Mouse (Mus musculus): ENCODE data around the gene Srp54a. TPM values are rescaled to one million over a fixed set of nuclear protein-coding genes. Genes with fewer than 3 reads are reported as not detected.
A peak's percentile ranks its signal among the peaks of the same experiment; 100 is the strongest.
"Not testable (repeated sequence)": the region's sequence is repeated elsewhere in the genome, so short reads cannot be mapped to it uniquely, and the experiment has no call there.

Gene Srp54a
- total and polyA plus RNA-seq, 2 experiments from 2014 or later, result 50.7 to 142 TPM

- H3K36me3 ChIP-seq (replicated peaks; ENCODE audit: control insufficient read depth, insufficient read depth, low read length), result peaks cover 4% of the 10 kb centered on the region
- ATAC-seq (ENCODE audit: insufficient read depth, low read depth), result no peak
- H3K27me3 ChIP-seq (ENCODE audit: control insufficient read depth, insufficient read depth, low read length), result no peaks in the 10 kb centered on the region
- 76% methylated on average over 10 of the region's 10 CpGs for WGBS
- no peaks in the 10 kb centered on the region for H3K9me3 ChIP-seq (replicated peaks; ENCODE audit: control insufficient read depth, low read length)
- DNase-seq (ENCODE audit: low spot score), result no peak
- no peak for TF ChIP-seq EP300 (IDR thresholded peaks at IDR 0.05; ENCODE audit: low read depth)
- TF ChIP-seq CTCF (IDR thresholded peaks at IDR 0.05; ENCODE audit: low read depth), result no peak
- H3K4me2 ChIP-seq (ENCODE audit: low read depth, low read length), result no peak overlapping the region
- no peak overlapping the region for H3K27ac ChIP-seq (ENCODE audit: low read depth)
- H3K9ac ChIP-seq (replicated peaks; ENCODE audit: low read depth, low read length), result no peak overlapping the region
- H3K4me1 ChIP-seq (ENCODE audit: control insufficient read depth, insufficient read depth), result no peaks in the 10 kb centered on the region
- H3K4me3 ChIP-seq (ENCODE audit: low read depth, low read length), result no peak overlapping the region
Measured at GRCm38 (mm10) chr12:55061006-55061405, 19.1 kb upstream of the Srp54a start.

- no peaks in the 10 kb centered on the region for H3K9me3 ChIP-seq (replicated peaks; ENCODE audit: control insufficient read depth, low read length)
- peaks cover 4% of the 10 kb centered on the region for H3K36me3 ChIP-seq (replicated peaks; ENCODE audit: control insufficient read depth, insufficient read depth, low read length)
- no peaks in the 10 kb centered on the region for H3K27me3 ChIP-seq (ENCODE audit: control insufficient read depth, insufficient read depth, low read length)
- H3K27ac ChIP-seq (ENCODE audit: low read depth), result no peak overlapping the region
- DNase-seq (ENCODE audit: low spot score), result no peak
- no peak overlapping the region for H3K9ac ChIP-seq (replicated peaks; ENCODE audit: low read depth, low read length)
- 90% methylated on average over 1 of the region's 1 CpGs for WGBS
- no peak overlapping the region for H3K4me3 ChIP-seq (ENCODE audit: low read depth, low read length)
- H3K4me2 ChIP-seq (ENCODE audit: low read depth, low read length), result no peak overlapping the region
- TF ChIP-seq CTCF (IDR thresholded peaks at IDR 0.05; ENCODE audit: low read depth) (no peak), EP300 (IDR thresholded peaks at IDR 0.05; ENCODE audit: low read depth) (no peak)
- ATAC-seq (ENCODE audit: insufficient read depth, low read depth), result no peak
- no peaks in the 10 kb centered on the region for H3K4me1 ChIP-seq (ENCODE audit: control insufficient read depth, insufficient read depth)
Measured at GRCm38 (mm10) chr12:55062141-55062540, 17.9 kb upstream of the Srp54a start.

GRCm38 (mm10) chr12:55072495-55072894 lies 7.6 kb upstream of the Srp54a start:
- no peak overlapping the region for H3K4me3 ChIP-seq (ENCODE audit: low read depth, low read length)
- DNase-seq (ENCODE audit: low spot score) (no peak), ATAC-seq (ENCODE audit: insufficient read depth, low read depth) (no peak)
- H3K27ac ChIP-seq (ENCODE audit: low read depth), result no peak overlapping the region
- H3K4me2 ChIP-seq (ENCODE audit: low read depth, low read length), result no peak overlapping the region
- no peaks in the 10 kb centered on the region for H3K27me3 ChIP-seq (ENCODE audit: control insufficient read depth, insufficient read depth, low read length)
- H3K4me1 ChIP-seq (ENCODE audit: control insufficient read depth, insufficient read depth), result 0 out of 2 replicates have a peak, but pooled peaks cover 3% of the 10 kb centered on the region
- no peaks in the 10 kb centered on the region for H3K9me3 ChIP-seq (replicated peaks; ENCODE audit: control insufficient read depth, low read length)
- H3K9ac ChIP-seq (replicated peaks; ENCODE audit: low read depth, low read length), result no peak overlapping the region
- H3K36me3 ChIP-seq (replicated peaks; ENCODE audit: control insufficient read depth, insufficient read depth, low read length), result no peaks in the 10 kb centered on the region
- 64% methylated on average over 4 of the region's 4 CpGs for WGBS
- no peak for TF ChIP-seq EP300 (IDR thresholded peaks at IDR 0.05; ENCODE audit: low read depth)

- Histone ChIP-seq H3K9ac (replicated peaks; ENCODE audit: low read depth, low read length) (no peak overlapping the region), H3K36me3 (replicated peaks; ENCODE audit: control insufficient read depth, insufficient read depth, low read length) (no peaks in the 10 kb centered on the region), H3K27ac (ENCODE audit: low read depth) (no peak overlapping the region), H3K4me2 (ENCODE audit: low read depth, low read length) (no peak overlapping the region), H3K4me3 (ENCODE audit: low read depth, low read length) (no peak overlapping the region), H3K9me3 (replicated peaks; ENCODE audit: control insufficient read depth, low read length) (no peaks in the 10 kb centered on the region), H3K4me1 (ENCODE audit: control insufficient read depth, insufficient read depth) (0 out of 2 replicates have a peak, but pooled peaks cover 3% of the 10 kb centered on the region), H3K27me3 (ENCODE audit: control insufficient read depth, insufficient read depth, low read length) (no peaks in the 10 kb centered on the region)
- WGBS, result 51% methylated on average over 7 of the region's 7 CpGs
- TF ChIP-seq CTCF (IDR thresholded peaks at IDR 0.05; ENCODE audit: low read depth), result no peak
- TF ChIP-seq EP300 (IDR thresholded peaks at IDR 0.05; ENCODE audit: low read depth), result no peak
- DNase-seq (ENCODE audit: low spot score) (no peak), ATAC-seq (ENCODE audit: insufficient read depth, low read depth) (no peak)
Measured at GRCm38 (mm10) chr12:55073686-55074085, 6.4 kb upstream of the Srp54a start.

GRCm38 (mm10) chr12:55075296-55075695 lies 4.8 kb upstream of the Srp54a start:
- DNase-seq (ENCODE audit: low spot score) (no peak), ATAC-seq (ENCODE audit: insufficient read depth, low read depth) (no peak)
- no peaks in the 10 kb centered on the region for H3K27me3 ChIP-seq (ENCODE audit: control insufficient read depth, insufficient read depth, low read length)
- no peak overlapping the region for H3K9ac ChIP-seq (replicated peaks; ENCODE audit: low read depth, low read length)
- TF ChIP-seq EP300 (IDR thresholded peaks at IDR 0.05; ENCODE audit: low read depth), result no peak
- no peak for TF ChIP-seq CTCF (IDR thresholded peaks at IDR 0.05; ENCODE audit: low read depth)
- no peak overlapping the region for H3K4me2 ChIP-seq (ENCODE audit: low read depth, low read length)
- H3K27ac ChIP-seq (ENCODE audit: low read depth), result no peak overlapping the region
- no peaks in the 10 kb centered on the region for H3K36me3 ChIP-seq (replicated peaks; ENCODE audit: control insufficient read depth, insufficient read depth, low read length)
- 0 out of 2 replicates have a peak, but pooled peaks cover 3% of the 10 kb centered on the region for H3K4me1 ChIP-seq (ENCODE audit: control insufficient read depth, insufficient read depth)
- WGBS, result 90% methylated on average over 2 of the region's 2 CpGs
- H3K9me3 ChIP-seq (replicated peaks; ENCODE audit: control insufficient read depth, low read length), result no peaks in the 10 kb centered on the region
- no peak overlapping the region for H3K4me3 ChIP-seq (ENCODE audit: low read depth, low read length)

- not testable (repeated sequence) for H3K4me2 ChIP-seq (ENCODE audit: low read depth, low read length); H3K4me1 ChIP-seq (ENCODE audit: control insufficient read depth, insufficient read depth); DNase-seq (ENCODE audit: low spot score); H3K4me3 ChIP-seq (ENCODE audit: low read depth, low read length); ATAC-seq (ENCODE audit: insufficient read depth, low read depth); H3K36me3 ChIP-seq (replicated peaks; ENCODE audit: control insufficient read depth, insufficient read depth, low read length); H3K27me3 ChIP-seq (ENCODE audit: control insufficient read depth, insufficient read depth, low read length); H3K27ac ChIP-seq (ENCODE audit: low read depth); H3K9me3 ChIP-seq (replicated peaks; ENCODE audit: control insufficient read depth, low read length); H3K9ac ChIP-seq (replicated peaks; ENCODE audit: low read depth, low read length)
- 34% methylated on average over 2 of the region's 2 CpGs for WGBS
- TF ChIP-seq CTCF (IDR thresholded peaks at IDR 0.05; ENCODE audit: low read depth), result peak; percentile 32
Measured at GRCm38 (mm10) chr12:55078706-55079105, 1.4 kb upstream of the Srp54a start.
